Mouse (Mus musculus): ENCODE data around the gene Homer1. TPM values are rescaled to one million over a fixed set of nuclear protein-coding genes. Genes with fewer than 3 reads are reported as not detected.

Homer1 gene
- polyA plus RNA-seq, 1 experiment from 2014 or later: 18.4 TPM

DNA sequence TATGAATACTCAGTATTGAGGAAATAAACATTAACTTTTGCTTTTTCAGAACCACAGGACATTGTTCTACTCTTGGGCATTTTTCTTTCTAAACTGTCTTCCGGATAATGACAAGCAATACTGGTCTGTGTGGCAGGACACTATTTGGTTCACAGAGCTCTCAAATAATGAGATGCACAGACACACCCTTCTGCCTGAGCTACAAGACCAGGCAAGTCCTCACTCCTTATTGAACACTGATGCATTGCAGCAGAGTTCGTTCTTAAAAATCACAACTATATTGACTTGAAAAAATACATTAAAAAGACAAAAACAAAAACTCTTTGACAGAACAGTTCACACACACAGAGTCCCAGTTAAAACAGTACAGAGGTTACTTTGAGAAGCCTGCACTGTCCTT lies 123.8 kb downstream of the Homer1 start:
- Histone ChIP-seq H3K27me3 (ENCODE audit: insufficient read depth, poor library complexity, severe bottlenecking) (no peaks in the 10 kb centered on the region), H3K9me3 (no peaks in the 10 kb centered on the region), H3K27ac (no peak overlapping the region), H3K4me3 (no peak overlapping the region), H3K4me1 (no peaks in the 10 kb centered on the region), H3K36me3 (no peaks in the 10 kb centered on the region)
- WGBS: 88% methylated on average over 2 of the region's 2 CpGs
- DNase-seq (ENCODE audit: low spot score): no peak

DNA sequence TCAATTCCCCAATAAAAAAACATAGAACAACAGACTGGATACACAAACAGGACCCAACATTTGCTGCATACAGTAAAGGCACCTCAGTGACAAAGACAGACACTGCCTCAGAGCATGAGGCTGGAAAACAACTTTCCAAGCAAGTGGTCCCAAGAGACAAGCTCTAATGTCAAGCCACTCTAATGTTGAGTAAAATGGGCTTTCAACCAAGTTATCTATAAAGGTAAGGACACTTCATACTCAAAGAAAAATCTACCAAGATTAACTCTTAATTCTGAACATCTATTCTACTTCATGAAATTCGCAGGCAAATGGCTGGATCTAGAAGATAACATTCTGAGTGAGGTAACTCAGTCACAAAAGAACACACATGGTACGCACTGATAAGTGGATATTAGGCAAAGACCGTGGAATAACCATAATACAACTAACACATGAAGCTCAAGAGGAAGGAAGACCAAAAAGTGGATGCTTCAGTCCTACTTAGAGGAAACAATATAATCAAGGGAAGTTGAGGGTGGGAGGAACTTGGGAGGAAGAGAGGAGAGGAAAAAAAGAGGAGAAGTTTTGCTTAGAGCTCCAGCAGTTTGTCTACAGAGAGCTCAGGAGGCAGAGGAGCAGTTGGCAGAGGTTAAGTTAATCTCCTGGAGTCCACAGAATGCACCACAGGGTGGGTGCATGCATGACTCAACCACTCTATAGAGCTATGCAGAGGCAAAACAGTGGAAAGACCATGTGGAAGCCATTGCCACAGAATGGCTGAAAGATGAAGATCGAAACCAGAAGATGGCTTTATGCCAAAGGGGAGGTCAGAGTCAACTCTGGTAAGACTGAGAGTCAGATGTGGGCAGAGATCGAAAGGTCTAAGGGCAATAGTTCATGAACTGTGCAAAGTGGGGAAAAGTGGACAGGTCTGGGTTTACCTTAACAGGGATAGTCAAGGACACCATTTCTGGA lies 128.8 kb downstream of the Homer1 start:
- Histone ChIP-seq H3K36me3 (0 out of 2 replicates have a peak, but pooled peaks cover 11% of the 10 kb centered on the region), H3K9me3 (no peaks in the 10 kb centered on the region), H3K4me3 (no peak overlapping the region), H3K27ac (peak overlapping the region; percentile 29; the same call in 1 of the 2 replicates), H3K4me1 (no peaks in the 10 kb centered on the region), H3K27me3 (ENCODE audit: insufficient read depth, poor library complexity, severe bottlenecking) (no peaks in the 10 kb centered on the region)
- DNase-seq (ENCODE audit: low spot score): no peak
- 87% methylated on average over 5 of the region's 5 CpGs for WGBS

DNA sequence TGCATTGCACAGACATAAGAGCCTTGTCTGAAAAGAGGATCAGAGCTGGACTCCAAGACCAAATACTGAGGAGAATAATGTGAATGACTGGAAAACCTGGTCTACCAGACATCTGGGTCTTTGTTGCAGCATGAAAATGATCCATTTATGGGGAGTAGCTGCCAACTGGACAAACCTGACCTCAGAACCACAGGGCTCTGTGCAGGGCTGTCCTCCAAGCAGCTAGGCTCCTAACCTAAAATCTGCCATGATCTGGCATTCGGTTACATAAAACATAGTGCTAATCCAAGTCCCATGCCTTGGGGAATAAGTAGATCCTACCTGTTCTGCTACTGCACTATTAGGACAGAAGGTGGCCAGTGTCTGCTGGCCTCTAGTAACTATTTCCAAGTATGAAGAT lies 129.8 kb downstream of the Homer1 start:
- Histone ChIP-seq H3K36me3 (peaks cover 14% of the 10 kb centered on the region; the same call in 1 of the 2 replicates), H3K4me3 (no peak overlapping the region), H3K4me1 (no peaks in the 10 kb centered on the region), H3K27ac (no peak overlapping the region), H3K9me3 (no peaks in the 10 kb centered on the region), H3K27me3 (ENCODE audit: insufficient read depth, poor library complexity, severe bottlenecking) (no peaks in the 10 kb centered on the region)
- DNase-seq (ENCODE audit: low spot score): no peak
- 96% methylated on average over 1 of the region's 1 CpGs for WGBS

DNA sequence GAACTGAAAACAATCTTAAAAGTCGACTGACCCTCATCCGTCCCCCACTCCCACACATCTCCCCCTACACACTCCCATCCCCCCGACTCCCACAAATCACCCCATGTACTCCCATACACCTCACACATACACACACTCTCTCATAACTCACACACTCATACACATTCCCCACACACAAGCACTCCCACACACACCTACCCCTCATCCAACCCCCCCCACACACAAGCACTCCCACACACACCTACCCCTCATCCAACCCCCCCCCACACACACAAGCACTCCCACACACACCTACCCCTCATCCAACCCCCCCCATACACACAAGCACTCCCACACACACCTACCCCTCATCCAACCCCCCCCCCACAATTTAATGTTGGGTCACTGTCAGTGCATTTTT lies 140.7 kb downstream of the Homer1 start:
- Histone ChIP-seq H3K4me3 (no peak overlapping the region), H3K4me1 (0 out of 2 replicates have a peak, but pooled peaks cover 6% of the 10 kb centered on the region), H3K27ac (no peak overlapping the region), H3K36me3 (peaks cover 63% of the 10 kb centered on the region), H3K27me3 (ENCODE audit: insufficient read depth, poor library complexity, severe bottlenecking) (no peaks in the 10 kb centered on the region), H3K9me3 (no peaks in the 10 kb centered on the region)
- 86% methylated on average over 3 of the region's 3 CpGs for WGBS
- no peak for DNase-seq (ENCODE audit: low spot score)

DNA sequence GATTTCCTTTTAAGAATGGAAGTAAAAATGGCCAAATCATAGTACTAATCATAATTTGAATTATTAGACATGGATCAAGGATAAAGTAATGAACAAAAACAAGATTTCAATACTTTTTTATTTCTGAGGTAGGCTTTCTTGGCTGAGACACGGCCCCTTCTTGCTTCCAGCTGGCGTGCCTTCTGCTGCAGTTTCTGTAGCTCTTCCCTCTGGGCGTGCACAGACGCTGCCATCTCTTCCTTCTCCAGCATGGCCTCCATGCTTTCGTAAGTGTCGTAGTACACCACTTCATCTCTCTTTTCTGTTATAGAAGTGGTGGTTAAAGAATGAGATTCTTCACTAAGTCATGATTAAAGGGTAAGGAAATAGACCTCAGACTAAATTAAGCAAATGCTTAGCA lies 153.8 kb downstream of the Homer1 start:
- WGBS: 92% methylated on average over 6 of the region's 6 CpGs
- DNase-seq (ENCODE audit: low spot score): no peak
- Histone ChIP-seq H3K27ac (no peak overlapping the region), H3K27me3 (ENCODE audit: insufficient read depth, poor library complexity, severe bottlenecking) (no peaks in the 10 kb centered on the region), H3K36me3 (peaks cover 38% of the 10 kb centered on the region), H3K4me1 (no peaks in the 10 kb centered on the region), H3K9me3 (no peaks in the 10 kb centered on the region), H3K4me3 (no peak overlapping the region)

Other genes starting within 250 kb of the Homer1 start
- 1.4 and 2.5 TPM in 2 replicates for gene Cmya5, start 154.9 kb upstream of the Homer1 start, polyA plus RNA-seq (2016; fragmentation: Nextera tagmentation; extraction: Ambion mirVana)
- 51.2 and 60.2 TPM in 2 replicates for gene Tent2, start 107.2 kb upstream of the Homer1 start, polyA plus RNA-seq (2016; fragmentation: Nextera tagmentation; extraction: Ambion mirVana)
- gene Jmy, start 200.2 kb downstream of the Homer1 start, polyA plus RNA-seq (2016; fragmentation: Nextera tagmentation; extraction: Ambion mirVana): 4.9 and 5.6 TPM in 2 replicates

Data from heart, embryonic 10.5 days (tissue).